15 mouse cellular contexts compared by ENCODE assay signal in genomic region chr2:26516987-26517386, GRCm38 (mm10). TPM values are rescaled to one million over a fixed set of nuclear protein-coding genes. Genes with fewer than 3 reads are reported as not detected.
DNase-seq lines count a peak whose midpoint lies in the region; ATAC-seq and TF ChIP-seq lines count a peak whose summit lies in the region.
"Had no signal": no experiment of that assay in that cellular context is flagged by ENCODE, and none has a peak within 500 bp of the region (broad histone marks: within the 10 kb centered on the region; RNA-seq: fewer than 3 reads in every experiment).

No protein-coding gene starts in this region.

- no peak overlapping the region for H3K4me3 ChIP-seq in heart, embryonic 14.5 days (ENCODE audit: control insufficient read depth in 1 of 2, insufficient read depth in 1 of 2, low read depth in 1 of 2, low read length in 2 of 2)
- peak overlapping the region; percentile 20 for H3K4me3 ChIP-seq in thymus, adult 2 months (ENCODE audit: control insufficient read depth, insufficient read depth, low read length)
- H3K4me3 ChIP-seq in intestine, embryonic 15.5 days (replicated peaks): no peak overlapping the region
- H3K4me3 ChIP-seq in stomach, postnatal 0 days (ENCODE audit: low read depth, low read length): no peak overlapping the region
- H3K4me3 ChIP-seq: hindbrain, embryonic 15.5 days; liver, embryonic 13.5 days had no signal

- 88% methylated on average over 5 of the region's 5 CpGs for WGBS in heart, embryonic 14.5 days
- 51% methylated on average over 5 of the region's 5 CpGs for WGBS in thymus, adult 2 months
- WGBS in intestine, embryonic 15.5 days: 80% methylated on average over 5 of the region's 5 CpGs
- WGBS in stomach, postnatal 0 days: 75% methylated on average over 5 of the region's 5 CpGs

- H3K27ac ChIP-seq in heart, embryonic 14.5 days (replicated peaks in 1 of 2; ENCODE audit: control insufficient read depth in 1 of 2, insufficient read depth in 1 of 2, low read depth in 2 of 2, low read length in 2 of 2): peak overlapping the region in 1 of 2 experiments; percentile 71; a peak in 2 of 4 replicates
- H3K27ac ChIP-seq in thymus, adult 2 months (ENCODE audit: control insufficient read depth, insufficient read depth, low read length): no peak overlapping the region
- H3K27ac ChIP-seq in intestine, embryonic 15.5 days: peak overlapping the region; percentile 66; the same call in 1 of the 2 replicates
- H3K27ac ChIP-seq in stomach, postnatal 0 days (replicated peaks): peak overlapping the region; percentile 65; the same call in 1 of the 2 replicates
- H3K27ac ChIP-seq: liver, embryonic 13.5 days had no signal

- intact Hi-C loops in left cerebral cortex, postnatal 4 days (cut with DNase I): no loop called here

- no peaks in the 10 kb centered on the region for H3K27me3 ChIP-seq in heart, embryonic 14.5 days (ENCODE audit: control insufficient read depth, insufficient read depth, low read length)
- no peaks in the 10 kb centered on the region for H3K27me3 ChIP-seq in thymus, adult 2 months (ENCODE audit: control insufficient read depth, insufficient read depth, low read length)
- no peaks in the 10 kb centered on the region for H3K27me3 ChIP-seq in intestine, embryonic 15.5 days (replicated peaks)
- no peaks in the 10 kb centered on the region for H3K27me3 ChIP-seq in stomach, postnatal 0 days (ENCODE audit: control insufficient read depth, insufficient read depth, low read length)
- H3K27me3 ChIP-seq: CH12.LX; hindbrain, embryonic 15.5 days; liver, embryonic 13.5 days had no signal

- H3K4me1 ChIP-seq in heart, embryonic 14.5 days (ENCODE audit: control insufficient read depth in 2 of 2, insufficient read depth in 2 of 2, low read length in 2 of 2): peaks cover 20 to 23% of the 10 kb centered on the region in 2 experiments
- H3K4me1 ChIP-seq in thymus, adult 2 months (replicated peaks; ENCODE audit: control insufficient read depth, insufficient read depth, low read length): peaks cover 65% of the 10 kb centered on the region
- H3K4me1 ChIP-seq in intestine, embryonic 15.5 days (replicated peaks): peaks cover 33% of the 10 kb centered on the region
- peaks cover 3% of the 10 kb centered on the region; the same call in 1 of the 2 replicates for H3K4me1 ChIP-seq in stomach, postnatal 0 days (replicated peaks; ENCODE audit: control insufficient read depth, insufficient read depth)

- no peak for DNase-seq in heart, adult 9 months (ENCODE audit: low spot score in 2 of 2)
- DNase-seq in thymus, adult 2 months: no peak
- no peak for DNase-seq in thymus, postnatal 10 days (ENCODE audit: low spot score in 2 of 2)
- no peak for DNase-seq in stomach, postnatal 0 days (ENCODE audit: low spot score)
- DNase-seq in left cerebral cortex, postnatal 4 days: no peak
- DNase-seq: adrenal gland, postnatal 25 days; cerebellum, adult 11 months; layer of hippocampus, adult 9-11 months; liver, embryonic 13.5 days; retina, postnatal 1 day had no signal

- H3K9me3 ChIP-seq in heart, embryonic 14.5 days (ENCODE audit: control insufficient read depth, low read length): no peaks in the 10 kb centered on the region
- no peaks in the 10 kb centered on the region for H3K9me3 ChIP-seq in intestine, embryonic 15.5 days
- H3K9me3 ChIP-seq in stomach, postnatal 0 days (ENCODE audit: control insufficient read depth, low read length): no peaks in the 10 kb centered on the region
- H3K9me3 ChIP-seq: hindbrain, embryonic 15.5 days; liver, embryonic 13.5 days had no signal

- H3K36me3 ChIP-seq in heart, embryonic 14.5 days (ENCODE audit: control insufficient read depth, insufficient read depth, low read length): no peaks in the 10 kb centered on the region
- no peaks in the 10 kb centered on the region for H3K36me3 ChIP-seq in thymus, adult 2 months (ENCODE audit: control insufficient read depth, insufficient read depth, low read length)
- no peaks in the 10 kb centered on the region for H3K36me3 ChIP-seq in intestine, embryonic 15.5 days
- no peaks in the 10 kb centered on the region for H3K36me3 ChIP-seq in stomach, postnatal 0 days (ENCODE audit: control insufficient read depth, insufficient read depth, low read length)
- H3K36me3 ChIP-seq: hindbrain, embryonic 15.5 days; liver, embryonic 13.5 days had no signal

- no peak overlapping the region for H3K9ac ChIP-seq in heart, embryonic 14.5 days (ENCODE audit: low read length)
- no peak overlapping the region for H3K9ac ChIP-seq in intestine, embryonic 15.5 days
- H3K9ac ChIP-seq in stomach, postnatal 0 days (ENCODE audit: low read length): no peak overlapping the region
- H3K9ac ChIP-seq: hindbrain, embryonic 15.5 days; liver, embryonic 13.5 days had no signal

- no peak for TF ChIP-seq POLR2A in thymus, adult 2 months (IDR thresholded peaks at IDR 0.05; ENCODE audit: control insufficient read depth, extremely low read depth, insufficient read depth, low read length, poor library complexity)

- ATAC-seq in heart, embryonic 14.5 days (ENCODE audit: insufficient number of reproducible peaks, insufficient read depth, low FRiP score, low read depth): no peak; the same call in 1 of the 2 replicates
- no peak for ATAC-seq in intestine, embryonic 15.5 days
- ATAC-seq in stomach, postnatal 0 days (ENCODE audit: low FRiP score, low TSS enrichment): no peak
- no peak for ATAC-seq in megakaryocyte, adult 5-6 weeks (ENCODE audit: poor library complexity, severe bottlenecking)

- H3K4me2 ChIP-seq in heart, embryonic 14.5 days (ENCODE audit: low read length): peak overlapping the region; percentile 54
- H3K4me2 ChIP-seq in intestine, embryonic 15.5 days (replicated peaks): peak overlapping the region; percentile 28; the same call in 1 of the 2 replicates
- no peak overlapping the region for H3K4me2 ChIP-seq in stomach, postnatal 0 days (replicated peaks; ENCODE audit: low read depth)
- H3K4me2 ChIP-seq: liver, embryonic 13.5 days had no signal

- TF ChIP-seq CTCF in thymus, adult 2 months (IDR thresholded peaks at IDR 0.05; ENCODE audit: borderline replicate concordance, control insufficient read depth, extremely low read depth, insufficient read depth, low read length, poor library complexity): no peak
- no peak for TF ChIP-seq CTCF in stomach, postnatal 0 days (IDR thresholded peaks at IDR 0.05; ENCODE audit: low read depth)

- TF ChIP-seq EP300 in stomach, postnatal 0 days (optimal IDR thresholded peaks at IDR 0.05): no peak

RNA-seq across cellular contexts. Expression of gene Notch1, which starts 0.5 kb away (rescaled TPM):
- polyA plus RNA-seq in heart, embryonic 14.5 days (2014; fragmentation: Nextera tagmentation; extraction: Ambion mirVana): 21.2 and 21.6 TPM in 2 replicates
- polyA plus RNA-seq in thymus, adult 2 months (2012; rRNA removed): 159 and 219 TPM in 2 replicates
- 11.3 and 12.2 TPM in 2 replicates for polyA plus RNA-seq in intestine, embryonic 15.5 days (2015; fragmentation: Nextera tagmentation; extraction: Ambion mirVana)
- 4.8 and 5.6 TPM in 2 replicates for polyA plus RNA-seq in stomach, postnatal 0 days (2015; fragmentation: Nextera tagmentation; extraction: Ambion mirVana)
- 10 to 100 TPM; 39.5 to 42.1 TPM for total RNA-seq in left cerebral cortex, postnatal 4 days (2021)
- total RNA-seq in megakaryocyte, adult 5-6 weeks (2015): 37.6 and 43.0 TPM in 2 replicates
- 22.3 and 48.3 TPM in 2 replicates for total RNA-seq in megakaryocyte, adult 5-6 weeks (2017)
